ENCODE assay signal across 12 mouse cellular contexts in genomic region chr17:86947840-86948796, GRCm38 (mm10). TPM values are rescaled to one million over a fixed set of nuclear protein-coding genes. Genes with fewer than 3 reads are reported as not detected.
DNase-seq lines count a peak whose midpoint lies in the region; ATAC-seq and TF ChIP-seq lines count a peak whose summit lies in the region.
"Had no signal": no experiment of that assay in that cellular context is flagged by ENCODE, and none has a peak within 500 bp of the region (broad histone marks: within the 10 kb centered on the region; RNA-seq: fewer than 3 reads in every experiment).

TSS of gene Atp6v1e2 (minus strand) at chr17:86947897.

- H3K9ac ChIP-seq in MEL (ENCODE audit: control insufficient read depth, low read depth, low read length, poor library complexity, severe bottlenecking) = no peak within 1 kb of the TSS; the same call in 1 of the 2 replicates
- H3K9ac ChIP-seq in forebrain, embryonic 16.5 days (replicated peaks; ENCODE audit: low read depth, low read length) = no peak within 1 kb of the TSS
- H3K9ac ChIP-seq in intestine, embryonic 16.5 days (ENCODE audit: low read depth, low read length) = no peak within 1 kb of the TSS
- H3K9ac ChIP-seq: heart, embryonic 12.5 days had no signal

- H3K4me3 ChIP-seq in MEL (ENCODE audit: control insufficient read depth in 1 of 2, insufficient read depth in 1 of 2, low read depth in 2 of 2, low read length in 2 of 2) = peak within 1 kb of the TSS; percentile 63
- no peak within 1 kb of the TSS for H3K4me3 ChIP-seq in forebrain, embryonic 16.5 days (replicated peaks; ENCODE audit: low read length)
- no peak within 1 kb of the TSS for H3K4me3 ChIP-seq in limb, embryonic 10.5 days
- H3K4me3 ChIP-seq in intestine, embryonic 16.5 days (ENCODE audit: low read length) = no peak within 1 kb of the TSS
- H3K4me3 ChIP-seq: heart, embryonic 12.5 days had no signal

- TF ChIP-seq RAD21 in MEL (IDR thresholded peaks at IDR 0.05; ENCODE audit: low read depth, low read length) = no peak

- no peak for TF ChIP-seq POLR2A in MEL (IDR thresholded peaks at IDR 0.05; ENCODE audit: control insufficient read depth in 1 of 2, insufficient read depth in 1 of 2, low read depth in 1 of 2, low read length in 2 of 2, poor library complexity in 1 of 2)

- no peak within 1 kb of the TSS for H3K4me2 ChIP-seq in forebrain, embryonic 16.5 days (ENCODE audit: low read length)
- H3K4me2 ChIP-seq in intestine, embryonic 16.5 days (ENCODE audit: low read depth, low read length) = no peak within 1 kb of the TSS
- H3K4me2 ChIP-seq: heart, embryonic 12.5 days had no signal

- no peak for TF ChIP-seq CTCF in MEL (IDR thresholded peaks at IDR 0.05 in 2 of 3, conservative IDR thresholded peaks at IDR 0.05 in 1 of 3; ENCODE audit: control insufficient read depth in 1 of 3, insufficient read depth in 1 of 3, low read depth in 2 of 3, low read length in 3 of 3, poor library complexity in 1 of 3, severe bottlenecking in 1 of 3)

- no peak for TF ChIP-seq EP300 in MEL (IDR thresholded peaks at IDR 0.05; ENCODE audit: low read depth in 1 of 2, low read length in 2 of 2)

- WGBS in forebrain, embryonic 16.5 days = 46% methylated on average over 28 of the region's 28 CpGs
- WGBS in limb, embryonic 10.5 days = 82% methylated on average over 28 of the region's 28 CpGs
- WGBS in intestine, embryonic 16.5 days = 81% methylated on average over 28 of the region's 28 CpGs

- H3K36me3 ChIP-seq in MEL (ENCODE audit: control insufficient read depth in 1 of 2, insufficient read depth in 2 of 2, low read length in 2 of 2) = peaks cover 0 to 2% of the 10 kb centered on the region in 2 experiments; a peak in 1 of 4 replicates
- H3K36me3 ChIP-seq in forebrain, embryonic 16.5 days (ENCODE audit: control insufficient read depth, insufficient read depth) = no peaks in the 10 kb centered on the region
- no peaks in the 10 kb centered on the region for H3K36me3 ChIP-seq in limb, embryonic 10.5 days
- no peaks in the 10 kb centered on the region for H3K36me3 ChIP-seq in intestine, embryonic 16.5 days (ENCODE audit: control insufficient read depth, insufficient read depth, low read length)
- H3K36me3 ChIP-seq: heart, embryonic 12.5 days had no signal

- H3K27me3 ChIP-seq in MEL (ENCODE audit: control insufficient read depth in 1 of 2, insufficient read depth in 2 of 2, low read length in 2 of 2) = no peaks in the 10 kb centered on the region; a peak in 1 of 4 replicates
- no peaks in the 10 kb centered on the region for H3K27me3 ChIP-seq in forebrain, embryonic 16.5 days (replicated peaks; ENCODE audit: control insufficient read depth, insufficient read depth, low read length)
- no peaks in the 10 kb centered on the region for H3K27me3 ChIP-seq in limb, embryonic 10.5 days (ENCODE audit: low read depth, poor library complexity, severe bottlenecking)
- no peaks in the 10 kb centered on the region for H3K27me3 ChIP-seq in intestine, embryonic 16.5 days (replicated peaks; ENCODE audit: control insufficient read depth, insufficient read depth, low read length)
- H3K27me3 ChIP-seq: heart, embryonic 12.5 days had no signal

- H3K4me1 ChIP-seq in MEL (ENCODE audit: control insufficient read depth in 1 of 2, insufficient read depth in 2 of 2, low read length in 2 of 2) = peaks cover 0 to 4% of the 10 kb centered on the region in 2 experiments; a peak in 1 of 4 replicates
- peaks cover 10% of the 10 kb centered on the region for H3K4me1 ChIP-seq in forebrain, embryonic 16.5 days (replicated peaks; ENCODE audit: control insufficient read depth, insufficient read depth, low read length)
- peaks cover 10% of the 10 kb centered on the region for H3K4me1 ChIP-seq in limb, embryonic 10.5 days
- H3K4me1 ChIP-seq in intestine, embryonic 16.5 days (ENCODE audit: control insufficient read depth, insufficient read depth, low read length) = no peaks in the 10 kb centered on the region
- H3K4me1 ChIP-seq: heart, embryonic 12.5 days had no signal

- H3K9me3 ChIP-seq in MEL (replicated peaks; ENCODE audit: insufficient read depth, low read length) = no peaks in the 10 kb centered on the region
- 0 out of 2 replicates have a peak, but pooled peaks cover 3% of the 10 kb centered on the region for H3K9me3 ChIP-seq in forebrain, embryonic 16.5 days (ENCODE audit: control insufficient read depth, low read length)
- H3K9me3 ChIP-seq in limb, embryonic 10.5 days (replicated peaks) = no peaks in the 10 kb centered on the region
- no peaks in the 10 kb centered on the region for H3K9me3 ChIP-seq in intestine, embryonic 16.5 days (ENCODE audit: control insufficient read depth, low read length)
- H3K9me3 ChIP-seq: heart, embryonic 12.5 days had no signal

- ATAC-seq in forebrain, embryonic 16.5 days = peak; percentile 93
- ATAC-seq in intestine, embryonic 16.5 days = no peak

- H3K79me2 ChIP-seq in MEL (ENCODE audit: control insufficient read depth, insufficient read depth, low read length, poor library complexity) = no peaks in the 10 kb centered on the region

- DNase-seq in cerebellum, postnatal 25 days = peak; percentile 34 to 50
- no peak for DNase-seq in cerebellum, adult 9-10 months
- DNase-seq in MEL (ENCODE audit: low read depth, low spot score) = no peak
- no peak for DNase-seq in limb, embryonic 10.5 days (ENCODE audit: low spot score)
- DNase-seq in yolk sac, embryonic 10.5 days (ENCODE audit: low spot score) = no peak
- no peak for DNase-seq in left cerebral cortex, adult 8-10 months (ENCODE audit: low spot score in 2 of 2)
- DNase-seq: B cell, adult 2 months; embryo, embryonic 11 days; liver had no signal

- H3K27ac ChIP-seq in MEL (ENCODE audit: control insufficient read depth, low read depth, low read length) = no peak within 1 kb of the TSS
- H3K27ac ChIP-seq in forebrain, embryonic 16.5 days (ENCODE audit: low read length) = peak within 1 kb of the TSS; percentile 4; the same call in 1 of the 2 replicates
- peak within 1 kb of the TSS; percentile 47 for H3K27ac ChIP-seq in limb, embryonic 10.5 days
- H3K27ac ChIP-seq in intestine, embryonic 16.5 days (ENCODE audit: low read length) = no peak within 1 kb of the TSS

TF ChIP-seq in MEL, 35 proteins besides CTCF, POLR2A, EP300 and RAD21:
- TF ChIP-seq POLR2AphosphoS2 (IDR thresholded peaks at IDR 0.05; ENCODE audit: low read length) = no peak
- no peak for TF ChIP-seq JUND (IDR thresholded peaks at IDR 0.05; ENCODE audit: low read depth, low read length)
- no peak for TF ChIP-seq CHD1 (IDR thresholded peaks at IDR 0.05; ENCODE audit: low read depth, low read length)
- TF ChIP-seq HCFC1 (IDR thresholded peaks at IDR 0.05; ENCODE audit: low read depth, low read length) = no peak
- TF ChIP-seq NRF1 (IDR thresholded peaks at IDR 0.05; ENCODE audit: insufficient read depth, low read depth, low read length, poor library complexity, severe bottlenecking) = no peak

RNA-seq across cellular contexts. Expression of gene Atp6v1e2, which starts in this region (rescaled TPM):
- not detected in 2 replicates for total RNA-seq in MEL (2012; rRNA removed)
- polyA plus RNA-seq in MEL (2012; ENCODE audit: insufficient read depth in 1 of 2, insufficient read length in 2 of 2, low read depth in 1 of 2, low replicate concordance in 2 of 2, missing spikeins in 1 of 2) = not detected
- polyA plus RNA-seq in forebrain, embryonic 16.5 days (2015; fragmentation: Nextera tagmentation; extraction: Ambion mirVana) = not detected in 2 replicates
- polyA plus RNA-seq in limb, embryonic 10.5 days (2016; fragmentation: Nextera tagmentation; extraction: Ambion mirVana) = not detected in 2 replicates
- not detected for total RNA-seq in left cerebral cortex, adult 8-10 months (2022)
- polyA plus RNA-seq in intestine, embryonic 16.5 days (2015; fragmentation: Nextera tagmentation; extraction: Ambion mirVana) = 0.13 TPM in 1 of 2 replicates, not detected in the other
- polyA plus RNA-seq: heart, embryonic 12.5 days had no signal

Comparison
In these comparisons a context has a peak if more than half of its experiments do, and no peak if none do; other contexts are left out.
1. DNase-seq: peak in cerebellum, postnatal 25 days (2 of 2); none in cerebellum, adult 9-10 months (single experiment), MEL (single experiment), limb, embryonic 10.5 days (single experiment), yolk sac, embryonic 10.5 days (single experiment) and left cerebral cortex, adult 8-10 months (0 of 2).
2. Peak in ATAC-seq and H3K27ac ChIP-seq in forebrain, embryonic 16.5 days; RNA of the gene not detected or under 1 TPM.
3. H3K4me3 ChIP-seq: peak in MEL (2 of 2); none in forebrain, embryonic 16.5 days (single experiment), limb, embryonic 10.5 days (single experiment) and intestine, embryonic 16.5 days (single experiment).